Mouse (Mus musculus): Measurements from ENCODE around the gene Gm4881.
"Not testable (repeated sequence)": the region's sequence is repeated elsewhere in the genome, so short reads cannot be mapped to it uniquely, and the experiment has no call there.

Gm4881 gene

DNA sequence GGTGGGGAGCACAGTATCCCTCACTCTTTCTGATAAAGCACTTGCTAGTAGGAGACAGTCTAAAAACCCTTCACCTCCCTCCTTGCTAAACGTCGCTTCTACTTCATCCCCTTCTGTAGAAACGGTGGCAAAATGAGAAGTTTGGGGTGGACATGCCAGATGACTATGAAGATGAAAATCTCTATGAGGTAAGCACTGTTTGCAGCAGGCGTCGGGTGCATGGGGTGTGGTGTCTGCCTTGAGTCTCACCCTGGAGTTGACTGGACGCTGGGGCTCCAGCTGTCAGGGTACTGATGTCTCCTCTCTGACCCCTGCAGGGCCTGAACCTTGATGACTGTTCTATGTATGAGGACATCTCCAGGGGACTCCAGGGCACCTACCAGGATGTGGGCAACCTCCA lies 43.2 kb downstream of the Gm4881 start:
- in situ Hi-C loops (cut with MboI; ENCODE audit: low sequenced_read_pairs): loop anchor here (5.0 kb wide), 1 partner anchor 49 kb away; no protein-coding TSS in a partner anchor

GRCm38 (mm10) chr7:24897959-24898358 lies 46.3 kb downstream of the Gm4881 start:
- in situ Hi-C loops (cut with MboI; ENCODE audit: low sequenced_read_pairs): no loop called here

DNA sequence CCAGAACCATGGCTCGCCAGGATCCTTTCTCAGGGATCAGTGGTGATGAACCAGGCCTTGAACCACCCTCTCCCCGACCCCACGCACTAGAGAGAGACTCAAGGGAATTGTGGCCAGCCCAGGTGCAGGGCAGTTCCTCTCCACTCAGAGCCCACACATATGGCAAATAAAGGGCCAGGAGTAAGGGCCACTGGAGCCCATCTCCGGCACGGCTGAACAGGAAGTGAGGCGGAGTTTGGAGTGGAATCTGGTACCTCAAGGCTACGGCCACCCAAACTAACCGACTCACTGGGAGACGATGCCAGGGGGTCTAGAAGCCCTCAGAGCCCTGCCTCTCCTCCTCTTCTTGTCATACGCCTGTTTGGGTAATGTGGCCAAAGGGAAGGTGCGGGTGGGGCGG lies 47.1 kb downstream of the Gm4881 start, which contains the start of gene Cd79a:
Cd79a (plus strand) TSS at position 158 of the 400 bp plus-strand sequence.
- in situ Hi-C loops (cut with MboI; ENCODE audit: low sequenced_read_pairs): no loop called here

DNA sequence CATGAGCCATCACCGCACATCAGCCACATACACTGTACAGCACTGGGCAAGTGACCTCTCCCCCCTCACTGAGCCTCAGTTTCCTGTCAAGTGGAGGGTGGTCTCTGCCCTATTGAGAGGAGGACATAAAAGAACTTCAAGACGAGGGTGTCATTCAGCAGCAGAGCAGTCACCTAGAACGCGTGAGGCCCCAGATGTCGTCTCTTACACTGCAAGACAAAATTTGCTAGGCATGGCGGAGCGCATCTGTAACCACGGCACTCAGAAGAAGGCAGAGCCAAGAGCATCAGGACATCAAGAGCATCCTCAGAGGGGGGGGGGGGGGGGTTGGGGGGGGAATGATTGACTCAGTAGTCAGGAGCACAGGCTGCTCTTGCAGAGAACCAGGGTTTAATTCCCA lies 48.0 kb downstream of the Gm4881 start:
- in situ Hi-C loops (cut with MboI; ENCODE audit: low sequenced_read_pairs): no loop called here

- in situ Hi-C loops (cut with MboI; ENCODE audit: low sequenced_read_pairs): not testable (repeated sequence)
These were observed 48.5 kb downstream of the Gm4881 start for GRCm38 (mm10) chr7:24895749-24896148.

DNA sequence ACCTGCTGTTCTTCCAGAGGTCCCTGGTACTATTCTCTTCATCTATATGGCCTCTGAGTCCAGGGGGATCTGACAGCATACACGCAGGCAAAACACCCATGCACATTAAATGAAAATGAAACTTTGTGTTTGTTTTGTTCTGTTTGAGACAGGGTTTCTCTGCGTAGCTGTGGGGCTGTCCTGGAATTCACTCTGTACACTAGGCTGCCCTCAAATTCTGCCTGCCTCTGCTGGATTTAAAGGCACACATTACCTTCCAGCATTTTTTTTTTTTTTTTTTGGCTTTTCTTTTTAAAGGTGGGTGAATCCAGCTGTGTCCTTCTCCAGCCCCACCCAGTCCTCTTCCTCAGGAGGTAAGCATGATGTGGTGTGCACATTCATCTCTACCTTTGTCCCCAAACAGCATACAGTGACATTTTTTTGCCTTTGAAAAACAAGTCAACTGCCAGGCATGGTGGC lies 52.1 kb downstream of the Gm4881 start:
- in situ Hi-C loops (cut with MboI; ENCODE audit: low sequenced_read_pairs): no loop called here

DNA sequence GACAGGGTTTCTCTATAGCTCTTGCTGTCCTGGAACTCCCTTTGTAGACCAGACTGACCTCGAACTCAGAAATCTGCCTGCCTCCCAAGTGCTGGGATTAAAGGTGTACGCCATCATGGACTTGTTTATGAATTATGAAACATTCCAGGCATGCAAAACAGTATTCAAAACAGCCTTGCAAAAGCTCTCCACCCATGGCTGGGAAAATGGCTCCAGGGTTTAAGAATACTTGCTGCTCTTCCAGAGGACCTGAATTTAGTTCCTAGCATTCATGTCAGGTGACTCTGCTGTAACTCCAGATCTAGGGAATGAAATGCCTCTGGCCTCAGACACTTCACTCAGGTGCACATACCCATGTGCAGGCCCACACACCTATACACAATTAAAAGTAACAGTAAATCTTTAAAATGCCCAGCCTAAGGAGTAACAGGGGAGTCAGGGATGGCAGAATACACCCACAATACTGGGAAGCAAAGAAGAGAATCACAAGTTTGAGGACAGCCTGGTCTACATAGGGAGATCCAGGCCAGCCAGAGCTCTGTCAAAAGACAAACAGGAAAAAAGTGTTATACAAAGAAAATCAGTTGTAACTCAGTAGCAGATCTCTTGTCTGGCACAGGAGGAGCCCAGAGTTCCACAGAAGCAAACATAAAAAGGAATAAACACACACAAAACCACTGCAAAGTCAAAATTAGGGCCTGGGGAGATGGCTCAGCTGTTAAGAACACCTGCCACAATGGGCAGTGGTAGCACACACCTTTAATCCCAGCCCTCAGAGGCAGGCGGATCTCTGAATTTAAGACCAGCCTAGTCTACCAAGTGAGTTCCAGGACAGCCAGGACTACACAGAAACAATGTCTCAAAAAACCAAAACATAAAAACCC lies 52.8 kb downstream of the Gm4881 start:
- in situ Hi-C loops (cut with MboI; ENCODE audit: low sequenced_read_pairs): no loop called here

- in situ Hi-C loops (cut with MboI; ENCODE audit: low sequenced_read_pairs): no loop called here
These were observed 53.7 kb downstream of the Gm4881 start for GRCm38 (mm10) chr7:24890281-24891216.

DNA sequence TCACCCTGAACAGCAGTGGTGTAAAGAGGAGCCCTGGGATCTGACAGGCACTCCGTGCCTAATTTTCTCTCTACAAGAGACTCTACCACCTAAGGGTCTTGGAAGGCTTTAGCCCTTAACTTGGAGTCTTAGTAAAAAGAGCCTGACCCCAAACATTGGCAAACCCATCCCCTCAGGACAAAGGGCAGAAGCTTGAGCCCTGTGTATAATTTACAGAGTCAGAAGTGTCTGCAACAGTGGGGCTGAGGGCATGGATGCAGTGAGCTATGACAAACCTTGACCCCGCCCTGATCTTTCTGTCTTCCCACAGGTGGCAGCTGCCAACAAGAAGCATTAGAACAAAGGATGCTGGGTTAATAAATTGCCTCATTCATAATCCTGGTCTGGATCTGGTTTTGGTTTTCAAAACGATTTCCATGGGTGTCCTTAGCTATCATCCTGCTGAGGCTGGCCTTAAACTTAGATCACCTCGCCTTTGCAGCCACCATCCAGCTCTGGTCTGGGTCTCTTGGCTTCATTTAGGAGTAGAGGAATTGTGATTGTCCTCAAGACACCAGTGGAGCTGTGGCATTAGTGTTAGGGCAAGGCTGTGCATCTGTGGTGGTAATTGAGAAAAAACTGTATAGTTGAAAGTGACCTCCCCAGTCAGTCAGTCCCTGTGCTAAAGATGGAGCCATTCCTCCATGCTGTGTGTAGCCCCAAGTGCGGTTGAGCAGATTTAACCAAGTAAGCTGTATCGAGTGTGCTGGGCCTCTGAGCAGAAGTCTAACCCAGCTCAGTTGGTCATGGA lies 54.7 kb downstream of the Gm4881 start:
- in situ Hi-C loops (cut with MboI; ENCODE audit: low sequenced_read_pairs): no loop called here

DNA sequence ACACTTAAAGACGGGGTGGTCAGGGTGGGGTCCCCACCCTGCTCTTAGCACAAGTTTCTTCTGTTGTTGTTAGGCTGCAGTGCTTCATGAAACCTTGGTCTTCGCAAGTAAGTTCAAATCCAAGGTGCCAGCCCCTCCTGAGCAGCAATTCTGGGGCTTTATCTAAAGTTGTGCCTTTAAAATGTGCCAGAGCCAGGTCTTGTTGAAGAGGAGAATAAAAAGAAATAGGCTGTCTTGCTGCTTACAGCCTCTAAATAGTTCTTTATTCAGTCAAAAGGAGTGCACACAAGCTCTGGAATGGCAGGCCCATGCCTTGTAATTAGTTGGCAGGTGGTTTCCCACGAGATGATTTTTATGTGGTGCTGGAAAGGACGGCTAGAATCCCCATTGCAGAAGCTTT lies 57.2 kb downstream of the Gm4881 start:
- in situ Hi-C loops (cut with MboI; ENCODE audit: low sequenced_read_pairs): no loop called here

- in situ Hi-C loops (cut with MboI; ENCODE audit: low sequenced_read_pairs): no loop called here
These were observed 58.0 kb downstream of the Gm4881 start for GRCm38 (mm10) chr7:24886308-24886633.

- in situ Hi-C loops (cut with MboI; ENCODE audit: low sequenced_read_pairs): no loop called here
These were observed 58.6 kb downstream of the Gm4881 start for GRCm38 (mm10) chr7:24885468-24886307.

- in situ Hi-C loops (cut with MboI; ENCODE audit: low sequenced_read_pairs): no loop called here
These were observed 59.5 kb downstream of the Gm4881 start for GRCm38 (mm10) chr7:24884693-24885291.

GRCm38 (mm10) chr7:24883896-24884692 lies 60.2 kb downstream of the Gm4881 start, which contains the start of gene Rps19:
TSS of gene Rps19 (plus strand) at chr7:24884371.
- in situ Hi-C loops (cut with MboI; ENCODE audit: low sequenced_read_pairs): no loop called here

DNA sequence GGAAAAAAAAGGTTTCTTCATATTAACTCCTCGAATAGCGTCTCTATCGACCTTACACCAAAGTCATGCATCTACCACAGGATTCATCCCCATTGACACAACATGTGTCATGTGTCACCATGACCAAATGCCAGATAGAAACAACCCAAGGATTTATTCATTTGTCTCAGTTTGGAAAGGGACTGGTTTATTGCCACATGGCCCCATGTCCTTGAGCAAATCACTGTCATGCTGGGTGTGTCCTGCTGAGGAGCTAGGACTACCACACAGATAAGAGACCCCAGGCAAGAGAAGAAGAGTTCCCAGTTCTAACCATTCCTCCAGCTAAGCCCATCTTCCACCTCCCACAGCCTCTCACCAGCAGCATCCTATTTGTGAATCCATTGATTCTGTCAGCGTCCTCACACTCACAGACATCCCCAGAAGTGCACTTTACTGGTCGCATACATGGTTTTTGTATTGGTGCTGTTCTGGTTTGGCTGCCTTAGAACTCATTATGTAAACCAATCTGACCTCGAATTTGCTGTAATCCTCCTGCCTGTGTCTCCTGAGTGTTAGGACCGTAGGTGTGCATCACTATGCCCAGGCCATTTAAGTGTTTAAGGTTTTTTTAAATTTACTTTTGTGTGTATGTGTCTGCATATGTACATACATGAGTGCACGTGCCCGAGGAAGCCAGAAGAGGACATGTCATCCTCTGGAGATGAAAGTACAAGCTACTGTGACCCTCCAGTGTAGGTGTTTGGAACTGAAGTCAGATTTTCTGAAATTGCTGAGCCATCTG lies 61.7 kb downstream of the Gm4881 start:
- in situ Hi-C loops (cut with MboI; ENCODE audit: low sequenced_read_pairs): no loop called here

- in situ Hi-C loops (cut with MboI; ENCODE audit: low sequenced_read_pairs): no loop called here
These were observed 64.7 kb downstream of the Gm4881 start for GRCm38 (mm10) chr7:24879620-24880019.

DNA sequence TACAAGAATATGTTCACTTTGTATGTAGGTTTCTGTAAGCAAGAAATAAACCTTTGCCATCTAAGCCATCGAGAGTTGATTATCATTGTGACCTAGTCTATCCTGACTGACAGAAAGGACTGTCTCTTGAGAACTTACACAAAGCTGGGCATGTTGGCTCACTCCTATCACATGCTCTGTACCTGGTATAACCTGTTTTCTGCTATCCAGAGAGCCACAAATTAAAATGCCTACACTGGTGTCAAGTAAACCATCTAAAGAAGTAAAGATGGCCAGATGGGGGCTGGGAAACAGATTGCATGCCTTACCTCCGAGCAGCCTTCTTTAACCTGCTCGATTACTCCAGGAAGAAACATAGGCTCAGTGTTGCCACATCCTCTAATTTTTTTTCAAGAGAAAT lies 66.7 kb downstream of the Gm4881 start:
- in situ Hi-C loops (cut with MboI; ENCODE audit: low sequenced_read_pairs): no loop called here
